Mouse (Mus musculus): ENCODE data around the gene 9430097D07Rik. TPM values are rescaled to one million over a fixed set of nuclear protein-coding genes. Genes with fewer than 3 reads are reported as not detected.

9430097D07Rik gene
- polyA plus RNA-seq, 1 experiment from 2014 or later: 0.09 TPM

DNA sequence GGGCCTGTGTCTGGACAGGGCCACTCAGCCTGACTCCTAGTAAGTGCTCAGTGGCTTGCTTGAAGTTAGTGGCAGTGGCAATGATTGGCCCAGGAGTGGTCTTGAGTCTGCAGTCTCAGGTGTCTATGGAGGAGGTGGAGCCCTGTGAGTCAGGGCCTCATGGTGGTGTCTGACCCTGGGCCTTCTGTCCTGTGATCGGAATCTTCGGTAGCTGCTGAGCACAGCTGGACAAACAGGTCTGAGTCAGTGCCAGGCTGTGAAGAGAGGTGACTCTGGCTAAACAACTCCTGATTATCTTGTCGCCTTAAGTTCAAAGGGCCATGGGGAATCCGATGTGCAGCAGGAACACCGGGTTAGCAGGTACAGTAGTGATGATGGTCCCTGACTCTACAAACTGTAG lies 28.1 kb downstream of the 9430097D07Rik start:
- H3K9me3 ChIP-seq: no peaks in the 10 kb centered on the region
- H3K4me1 ChIP-seq: peaks cover 48% of the 10 kb centered on the region
- no peaks in the 10 kb centered on the region for H3K27me3 ChIP-seq (ENCODE audit: insufficient read depth, poor library complexity, severe bottlenecking)
- 0 out of 2 replicates have a peak overlapping the region, but pooled peaks have one; percentile 6 for H3K27ac ChIP-seq
- H3K36me3 ChIP-seq: 0 out of 2 replicates have a peak, but pooled peaks cover 3% of the 10 kb centered on the region
- no peak overlapping the region for H3K4me3 ChIP-seq
- WGBS: 82% methylated on average over 5 of the region's 5 CpGs
- no peak for DNase-seq (ENCODE audit: low spot score)

DNA sequence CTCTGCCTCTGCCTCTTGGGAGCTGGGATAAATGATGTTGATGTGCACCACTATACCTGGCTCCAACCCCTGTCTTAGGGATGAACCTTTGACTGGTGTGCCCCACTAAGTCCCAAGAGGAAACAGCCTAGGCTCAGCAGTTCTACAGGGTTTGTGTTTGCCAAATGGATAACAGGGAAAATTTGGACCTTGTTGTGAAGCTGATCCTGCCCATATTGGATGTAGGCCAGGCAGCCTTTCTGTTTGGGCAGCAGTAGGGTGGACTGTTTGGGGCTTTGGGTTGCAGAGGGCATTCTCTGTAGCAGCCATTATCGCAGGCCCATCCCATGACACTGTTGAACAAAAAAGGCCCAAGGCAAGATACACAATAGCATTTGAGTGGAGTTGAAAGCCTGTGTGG lies 28.5 kb downstream of the 9430097D07Rik start:
- DNase-seq (ENCODE audit: low spot score): no peak
- 0 out of 2 replicates have a peak overlapping the region, but pooled peaks have one; percentile 6 for H3K27ac ChIP-seq
- WGBS: 100% methylated on average over 1 of the region's 1 CpGs
- no peak overlapping the region for H3K4me3 ChIP-seq
- no peaks in the 10 kb centered on the region for H3K9me3 ChIP-seq
- peaks cover 46% of the 10 kb centered on the region for H3K4me1 ChIP-seq
- H3K36me3 ChIP-seq: 0 out of 2 replicates have a peak, but pooled peaks cover 3% of the 10 kb centered on the region
- no peaks in the 10 kb centered on the region for H3K27me3 ChIP-seq (ENCODE audit: insufficient read depth, poor library complexity, severe bottlenecking)

DNA sequence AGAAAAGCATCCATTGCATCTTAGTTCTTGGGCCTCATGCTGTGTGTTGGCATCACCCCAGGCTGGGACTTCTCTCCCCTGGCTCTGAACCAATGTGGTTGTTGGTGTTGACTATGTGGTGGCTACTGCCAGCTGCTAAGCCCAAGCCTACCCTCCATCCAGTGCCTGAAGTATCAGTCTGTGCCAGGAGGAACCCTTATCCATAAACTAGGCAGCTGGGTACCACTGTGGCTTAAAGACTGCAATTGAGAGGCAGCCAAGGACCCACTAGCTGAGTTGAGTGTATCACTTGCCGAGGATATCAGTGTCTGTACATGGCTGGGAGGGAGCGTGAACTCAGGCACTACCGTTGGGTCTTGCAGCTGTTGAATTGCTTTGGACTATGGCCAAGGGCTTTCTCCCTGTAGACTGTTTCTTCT lies 32.4 kb downstream of the 9430097D07Rik start:
- DNase-seq (ENCODE audit: low spot score): no peak
- 82% methylated on average over 3 of the region's 3 CpGs for WGBS
- H3K27ac ChIP-seq: no peak overlapping the region
- no peak overlapping the region for H3K4me3 ChIP-seq
- peaks cover 45% of the 10 kb centered on the region for H3K4me1 ChIP-seq
- no peaks in the 10 kb centered on the region for H3K27me3 ChIP-seq (ENCODE audit: insufficient read depth, poor library complexity, severe bottlenecking)
- 0 out of 2 replicates have a peak, but pooled peaks cover 5% of the 10 kb centered on the region for H3K36me3 ChIP-seq
- H3K9me3 ChIP-seq: no peaks in the 10 kb centered on the region

DNA sequence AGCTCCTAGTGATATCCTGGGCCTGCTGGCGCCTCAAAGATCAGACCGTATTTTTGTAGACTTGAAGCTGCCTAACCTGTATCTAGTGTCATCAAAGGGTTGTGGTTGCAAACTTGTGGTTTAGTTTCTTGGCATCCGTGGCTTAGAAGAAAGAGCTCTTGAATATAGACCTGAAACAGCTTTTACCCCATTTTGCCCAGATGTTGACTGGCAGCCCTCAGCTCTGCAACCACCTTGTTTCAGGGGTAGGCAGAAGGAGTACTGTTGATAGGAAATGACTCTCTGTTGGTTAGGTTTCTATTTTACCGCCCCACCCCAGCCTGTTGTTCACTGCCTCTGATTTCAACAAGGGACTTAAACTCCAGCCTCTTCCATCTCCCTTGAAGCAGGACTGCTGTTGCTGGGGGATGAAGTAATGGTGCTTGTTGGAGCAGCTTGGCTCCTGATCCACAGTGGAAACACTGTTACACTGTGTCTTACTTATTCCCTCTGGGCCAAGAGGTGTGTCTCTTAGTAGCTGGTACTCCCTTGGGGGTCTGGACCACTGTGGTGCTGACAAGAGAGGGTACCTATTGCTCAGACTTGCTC lies 33.4 kb downstream of the 9430097D07Rik start:
- H3K4me1 ChIP-seq: peaks cover 45% of the 10 kb centered on the region
- H3K27me3 ChIP-seq (ENCODE audit: insufficient read depth, poor library complexity, severe bottlenecking): no peaks in the 10 kb centered on the region
- no peaks in the 10 kb centered on the region for H3K9me3 ChIP-seq
- no peak overlapping the region for H3K27ac ChIP-seq
- 84% methylated on average over 4 of the region's 4 CpGs for WGBS
- DNase-seq (ENCODE audit: low spot score): no peak
- H3K36me3 ChIP-seq: 0 out of 2 replicates have a peak, but pooled peaks cover 5% of the 10 kb centered on the region
- H3K4me3 ChIP-seq: no peak overlapping the region

DNA sequence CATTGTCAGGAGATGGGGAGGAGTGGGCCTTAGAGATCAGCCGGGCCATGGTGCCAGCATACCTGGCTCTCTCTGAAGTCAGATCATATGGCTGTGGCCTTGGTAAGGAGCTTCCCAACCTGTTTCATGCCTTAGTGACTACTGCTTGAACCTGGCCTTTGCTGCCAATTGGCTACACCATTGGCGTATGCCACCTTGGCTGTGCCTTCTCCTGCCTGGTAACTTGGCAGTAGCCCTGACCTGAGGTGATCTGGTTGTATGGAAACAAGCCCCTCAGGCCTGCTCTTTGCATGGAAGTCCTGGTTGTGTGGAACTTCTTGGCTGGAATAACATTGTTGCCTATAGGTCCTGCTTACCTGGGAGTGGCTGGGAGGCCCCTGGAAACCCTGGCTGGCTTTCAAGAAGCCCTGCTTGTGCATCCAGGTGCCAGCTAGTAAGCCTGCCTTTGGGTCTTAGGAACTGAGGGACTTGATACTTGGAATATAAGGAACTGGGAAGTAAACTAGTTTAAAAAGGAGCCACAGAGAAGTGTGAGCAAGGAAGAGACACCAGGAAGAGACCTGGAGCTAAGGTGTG lies 34.1 kb downstream of the 9430097D07Rik start:
- WGBS: 95% methylated on average over 2 of the region's 2 CpGs
- H3K4me1 ChIP-seq: peaks cover 48% of the 10 kb centered on the region
- H3K36me3 ChIP-seq: 0 out of 2 replicates have a peak, but pooled peaks cover 5% of the 10 kb centered on the region

DNA sequence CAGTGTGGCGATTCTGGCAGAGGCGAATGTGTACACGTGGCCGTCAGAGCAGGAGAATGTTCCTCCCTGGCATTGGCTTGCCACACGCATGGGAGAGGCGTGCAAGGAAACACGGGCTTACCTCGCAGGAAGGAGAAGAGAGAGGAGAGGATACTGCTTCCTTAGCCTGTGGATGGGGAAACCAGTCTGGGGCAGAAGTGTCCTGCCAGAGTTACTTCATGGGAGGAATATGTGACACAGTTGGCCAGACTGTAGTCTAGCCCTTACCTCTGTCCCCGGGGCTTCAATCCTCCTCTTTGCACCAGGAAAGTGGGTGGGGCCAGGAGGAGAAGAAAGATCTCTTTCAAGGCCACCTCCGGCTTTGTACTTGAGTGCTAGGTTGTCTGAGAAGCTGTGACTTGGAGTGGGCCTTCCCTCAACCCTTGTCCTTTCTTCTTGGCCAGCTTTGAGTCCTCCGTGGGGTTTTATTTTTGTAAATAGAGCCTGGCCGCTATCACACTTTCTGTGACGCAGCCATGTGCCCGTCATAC lies 36.0 kb downstream of the 9430097D07Rik start:
- Histone ChIP-seq H3K27me3 (ENCODE audit: insufficient read depth, poor library complexity, severe bottlenecking) (no peaks in the 10 kb centered on the region), H3K4me1 (peaks cover 55% of the 10 kb centered on the region), H3K9me3 (no peaks in the 10 kb centered on the region), H3K27ac (peak overlapping the region; percentile 31; the same call in 1 of the 2 replicates), H3K4me3 (no peak overlapping the region), H3K36me3 (0 out of 2 replicates have a peak, but pooled peaks cover 2% of the 10 kb centered on the region)
- 76% methylated on average over 14 of the region's 14 CpGs for WGBS
- no peak for DNase-seq (ENCODE audit: low spot score)

More for the DNA sequence above, 34.1 kb downstream of the 9430097D07Rik start:
- Histone ChIP-seq H3K27ac (no peak overlapping the region), H3K27me3 (ENCODE audit: insufficient read depth, poor library complexity, severe bottlenecking) (no peaks in the 10 kb centered on the region), H3K4me3 (no peak overlapping the region), H3K9me3 (no peaks in the 10 kb centered on the region)
- DNase-seq (ENCODE audit: low spot score): no peak

DNA sequence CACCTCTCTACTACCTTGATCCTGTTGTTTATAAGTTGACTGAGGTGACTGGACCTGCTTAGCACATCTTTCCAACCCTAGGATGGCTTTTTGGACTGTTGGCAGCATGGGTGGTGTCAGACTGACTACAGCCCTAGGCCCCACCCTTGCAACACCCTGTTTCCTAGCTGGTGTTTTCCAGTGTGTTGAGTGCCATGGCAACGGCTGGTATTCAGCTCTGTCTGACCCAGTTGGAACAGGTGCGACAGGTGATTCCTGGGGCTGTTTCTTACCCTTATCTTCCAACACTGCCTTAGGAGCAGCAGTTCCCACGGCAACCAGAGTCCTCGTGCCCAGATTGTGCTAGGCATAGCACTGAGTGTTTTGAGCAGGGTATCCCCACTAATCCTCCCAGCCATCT lies 37.0 kb downstream of the 9430097D07Rik start:
- Histone ChIP-seq H3K4me3 (no peak overlapping the region), H3K27me3 (ENCODE audit: insufficient read depth, poor library complexity, severe bottlenecking) (no peaks in the 10 kb centered on the region), H3K4me1 (peaks cover 64% of the 10 kb centered on the region), H3K36me3 (0 out of 2 replicates have a peak, but pooled peaks cover 2% of the 10 kb centered on the region), H3K27ac (peak overlapping the region; percentile 89; the same call in 1 of the 2 replicates), H3K9me3 (no peaks in the 10 kb centered on the region)
- 67% methylated on average over 4 of the region's 4 CpGs for WGBS
- no peak for DNase-seq (ENCODE audit: low spot score)

DNA sequence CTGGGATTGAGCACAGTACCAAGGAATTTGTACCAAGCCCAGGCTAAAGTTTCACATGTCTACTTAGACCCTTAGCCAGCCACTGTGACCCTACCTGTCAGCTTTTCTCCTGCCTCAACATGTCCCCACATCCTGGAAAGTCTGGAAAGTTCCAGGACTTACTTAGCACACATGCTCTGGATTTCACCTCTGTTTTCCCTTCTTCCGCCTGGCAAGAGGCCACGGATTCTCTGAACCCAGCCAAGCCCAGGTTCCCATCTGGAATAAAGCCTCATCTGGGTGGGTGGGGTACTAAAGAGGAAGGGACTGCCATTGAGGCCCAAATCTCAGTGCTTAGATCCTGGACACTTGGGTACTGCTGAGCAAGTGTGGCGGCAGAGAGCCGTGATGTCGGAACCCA lies 37.5 kb downstream of the 9430097D07Rik start:
- Histone ChIP-seq H3K27ac (peak overlapping the region; percentile 89), H3K36me3 (0 out of 2 replicates have a peak, but pooled peaks cover 2% of the 10 kb centered on the region), H3K9me3 (no peaks in the 10 kb centered on the region), H3K27me3 (ENCODE audit: insufficient read depth, poor library complexity, severe bottlenecking) (no peaks in the 10 kb centered on the region), H3K4me1 (peaks cover 68% of the 10 kb centered on the region), H3K4me3 (peak overlapping the region; percentile 88)
- DNase-seq (ENCODE audit: low spot score): no peak
- 80% methylated on average over 5 of the region's 5 CpGs for WGBS

DNA sequence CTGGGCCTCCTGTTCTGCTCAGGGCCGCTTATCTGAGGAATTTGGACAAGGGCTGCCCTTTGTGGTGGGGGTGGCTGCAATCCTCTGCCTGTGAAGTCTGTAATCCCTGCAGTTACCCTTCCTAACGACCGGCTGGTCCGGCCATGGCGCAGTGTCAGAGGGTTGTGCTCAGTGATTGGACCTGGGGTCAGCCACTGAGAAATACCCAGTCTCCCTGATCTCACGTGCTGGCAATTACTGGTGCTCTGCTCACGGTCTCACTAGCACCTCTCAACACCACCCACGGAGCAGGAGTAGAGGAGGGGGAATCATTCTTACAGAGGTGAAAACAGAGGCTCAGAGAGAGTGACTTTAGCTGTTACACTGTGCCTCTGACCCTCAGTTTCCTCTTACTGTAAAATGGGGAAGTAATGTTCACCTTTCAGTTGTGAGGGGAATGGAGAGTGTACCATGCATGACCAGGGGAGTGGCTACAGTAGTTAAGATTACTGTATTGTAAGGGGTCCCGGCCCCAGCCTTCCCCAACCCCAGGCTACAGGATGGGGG lies 38.1 kb downstream of the 9430097D07Rik start:
- H3K27ac ChIP-seq: peak overlapping the region; percentile 89
- WGBS: 8% methylated on average over 9 of the region's 9 CpGs
- peaks cover 68% of the 10 kb centered on the region for H3K4me1 ChIP-seq

DNA sequence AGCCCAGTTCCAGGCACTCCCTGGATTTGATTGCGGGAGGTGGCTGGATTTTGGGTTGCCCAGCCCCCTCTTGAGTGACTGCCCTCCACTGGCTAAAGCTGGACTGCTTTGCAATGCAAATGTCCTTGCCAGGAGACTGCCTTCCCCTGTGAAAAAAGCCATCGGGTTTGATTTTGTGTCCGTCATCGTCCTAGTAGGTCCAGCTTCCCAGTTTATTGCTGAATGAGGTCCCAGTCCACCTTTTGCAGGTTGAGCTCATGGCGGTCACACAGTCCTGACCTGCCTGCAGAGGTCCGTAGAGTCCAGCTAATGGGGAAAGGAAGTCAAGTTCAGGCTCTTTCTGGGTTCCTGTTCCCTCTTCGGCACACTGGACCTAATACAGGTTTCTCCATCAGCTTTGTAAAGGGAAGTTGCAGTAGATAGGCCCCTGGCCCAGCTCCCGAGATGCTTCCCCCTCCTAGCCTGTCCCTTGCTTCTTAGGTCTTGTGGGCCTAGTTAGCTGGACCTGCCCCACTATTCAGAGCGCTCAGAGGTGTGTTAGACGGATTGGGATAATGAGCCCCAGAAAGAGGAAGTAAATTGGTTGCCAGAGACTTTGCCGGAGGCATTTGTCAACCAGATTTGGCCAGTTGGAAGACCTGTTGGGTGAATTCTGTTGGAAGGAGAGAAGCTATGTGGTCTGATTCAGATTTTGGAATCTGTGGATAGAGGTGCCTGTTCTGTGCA lies 38.7 kb downstream of the 9430097D07Rik start:
- Histone ChIP-seq H3K27me3 (ENCODE audit: insufficient read depth, poor library complexity, severe bottlenecking) (no peaks in the 10 kb centered on the region), H3K9me3 (no peaks in the 10 kb centered on the region), H3K36me3 (0 out of 2 replicates have a peak, but pooled peaks cover 2% of the 10 kb centered on the region), H3K4me1 (peaks cover 68% of the 10 kb centered on the region), H3K27ac (peak overlapping the region; percentile 89), H3K4me3 (peak overlapping the region; percentile 88)
- no peak for DNase-seq (ENCODE audit: low spot score)
- 6% methylated on average over 11 of the region's 11 CpGs for WGBS

More for the DNA sequence above, 38.1 kb downstream of the 9430097D07Rik start:
- DNase-seq (ENCODE audit: low spot score): peak; percentile 83
- Histone ChIP-seq H3K9me3 (no peaks in the 10 kb centered on the region), H3K4me3 (peak overlapping the region; percentile 88), H3K36me3 (0 out of 2 replicates have a peak, but pooled peaks cover 2% of the 10 kb centered on the region), H3K27me3 (ENCODE audit: insufficient read depth, poor library complexity, severe bottlenecking) (no peaks in the 10 kb centered on the region)

DNA sequence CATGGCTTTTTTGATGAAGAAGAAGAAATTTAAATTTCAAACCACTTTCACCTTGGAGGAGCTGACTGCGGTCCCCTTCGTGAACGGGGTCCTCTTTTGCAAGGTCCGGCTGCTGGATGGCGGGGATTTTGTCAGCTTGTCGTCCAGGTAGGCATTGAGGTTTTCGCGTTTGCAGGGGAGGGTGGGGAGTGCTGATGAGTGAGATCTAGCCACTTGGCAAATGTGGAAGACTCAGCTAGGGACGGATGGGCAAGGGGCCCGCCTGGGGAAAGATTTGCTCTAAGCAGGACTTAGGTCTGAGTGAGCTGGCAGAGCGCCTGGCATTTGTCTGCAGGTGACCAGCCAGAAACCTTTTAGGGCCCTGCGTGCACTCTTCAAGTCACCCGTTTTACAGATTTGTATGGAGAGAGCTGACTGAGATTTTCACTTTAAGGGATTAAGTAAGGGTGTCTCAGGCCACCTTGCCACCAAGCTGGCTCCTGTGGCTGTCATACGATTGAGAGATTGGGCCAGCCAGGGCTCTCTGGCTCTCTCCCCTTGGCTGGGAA lies 39.3 kb downstream of the 9430097D07Rik start:
- DNase-seq (ENCODE audit: low spot score): no peak
- H3K36me3 ChIP-seq: no peaks in the 10 kb centered on the region
- 2% methylated on average over 14 of the region's 14 CpGs for WGBS

DNA sequence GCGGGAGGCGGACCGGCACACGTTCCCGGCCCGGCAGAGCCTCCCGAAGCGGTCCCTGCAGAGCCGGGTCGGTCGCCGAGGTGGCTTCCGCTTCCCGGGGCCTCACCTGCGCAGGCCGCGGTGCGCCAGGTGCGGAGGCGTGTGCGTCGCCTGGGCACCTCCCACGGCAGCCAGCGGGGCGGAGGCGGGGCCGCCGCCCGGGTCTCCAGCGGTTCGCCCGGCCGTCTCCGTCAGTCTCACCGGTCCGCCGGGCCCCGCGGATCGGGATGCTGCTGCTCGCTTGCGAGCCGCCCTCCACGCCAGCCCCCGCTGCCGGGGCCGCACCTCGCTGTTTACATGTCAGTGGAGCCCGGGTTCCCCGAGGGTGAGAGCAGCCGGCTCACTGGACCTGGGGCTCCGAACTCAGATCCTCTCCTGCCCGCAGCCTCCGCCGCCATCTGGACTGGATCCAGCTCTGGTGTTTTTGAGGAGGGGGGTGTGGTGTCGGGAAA lies 39.9 kb downstream of the 9430097D07Rik start:
- Histone ChIP-seq H3K9me3 (no peaks in the 10 kb centered on the region), H3K27me3 (ENCODE audit: insufficient read depth, poor library complexity, severe bottlenecking) (no peaks in the 10 kb centered on the region), H3K4me1 (peaks cover 62% of the 10 kb centered on the region), H3K36me3 (no peaks in the 10 kb centered on the region), H3K27ac (peak overlapping the region; percentile 89), H3K4me3 (peak overlapping the region; percentile 88)
- peak; percentile 80 for DNase-seq (ENCODE audit: low spot score)
- WGBS: under 1% methylated on average over 56 of the region's 56 CpGs

More for the DNA sequence above, 39.3 kb downstream of the 9430097D07Rik start:
- Histone ChIP-seq H3K4me1 (peaks cover 63% of the 10 kb centered on the region), H3K27me3 (ENCODE audit: insufficient read depth, poor library complexity, severe bottlenecking) (no peaks in the 10 kb centered on the region), H3K27ac (peak overlapping the region; percentile 89), H3K4me3 (peak overlapping the region; percentile 88), H3K9me3 (no peaks in the 10 kb centered on the region)
